Mouse (Mus musculus) megakaryocyte-erythroid progenitor cell, adult 5 weeks (primary cell): ENCODE measurements around the gene Lcn6. TPM values are rescaled to one million over a fixed set of nuclear protein-coding genes. Genes with fewer than 3 reads are reported as not detected.

Experiments used
- polyA plus RNA-seq: library from polyadenylated mRNA; stranded (reverse); fragments of >175 nt; gene quantifications from 2 replicates; pipeline ENCODE4 v1.2.3, GENCODE M21; 2012

Lcn6 gene
- polyA plus RNA-seq, result not detected in 2 replicates

DNA sequence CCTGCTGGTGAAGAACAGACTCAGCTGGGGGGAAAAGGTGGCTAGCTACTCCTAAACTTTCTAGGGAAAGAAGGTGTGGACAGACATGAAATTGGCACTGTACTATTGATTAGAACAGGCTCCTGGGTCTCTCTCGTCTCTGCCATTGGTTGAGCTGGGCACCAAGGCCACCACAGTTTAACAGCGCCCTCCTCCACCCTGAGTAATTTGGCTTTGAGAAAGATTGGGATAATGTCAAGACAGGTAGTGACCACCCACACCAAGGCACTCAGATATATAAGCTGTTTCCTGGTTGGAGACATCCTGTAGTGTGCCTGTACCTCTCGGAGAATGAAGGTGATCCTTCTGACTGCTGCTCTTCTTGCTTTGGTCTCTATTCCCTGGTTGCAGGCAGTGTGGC, at the start of gene Lcn6:
Lcn6 (plus strand) TSS at position 301 of the 400 bp plus-strand sequence.

DNA sequence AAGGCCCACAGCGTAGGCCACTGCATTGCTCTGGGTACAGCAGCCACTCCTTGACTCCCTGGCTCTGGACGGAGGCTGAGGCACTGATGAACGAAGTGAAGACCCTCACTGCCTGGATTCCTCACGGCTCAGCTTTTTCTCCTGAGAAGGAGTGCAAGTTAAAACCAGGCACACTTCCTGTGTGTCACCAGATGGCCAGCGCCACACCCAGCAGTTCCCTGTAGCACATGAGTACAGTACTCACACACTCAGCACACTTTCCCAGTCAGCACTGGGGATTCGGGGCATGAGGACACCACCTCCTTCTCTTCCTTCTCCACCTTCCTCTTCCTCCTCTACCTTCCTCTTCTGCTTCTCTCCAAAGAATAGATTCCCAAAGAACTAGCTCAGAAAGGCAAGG, 48.8 kb upstream of the Lcn6 start, which contains the start of gene Fcna:
Fcna (minus strand) TSS at position 220 of the 400 bp plus-strand sequence.

DNA sequence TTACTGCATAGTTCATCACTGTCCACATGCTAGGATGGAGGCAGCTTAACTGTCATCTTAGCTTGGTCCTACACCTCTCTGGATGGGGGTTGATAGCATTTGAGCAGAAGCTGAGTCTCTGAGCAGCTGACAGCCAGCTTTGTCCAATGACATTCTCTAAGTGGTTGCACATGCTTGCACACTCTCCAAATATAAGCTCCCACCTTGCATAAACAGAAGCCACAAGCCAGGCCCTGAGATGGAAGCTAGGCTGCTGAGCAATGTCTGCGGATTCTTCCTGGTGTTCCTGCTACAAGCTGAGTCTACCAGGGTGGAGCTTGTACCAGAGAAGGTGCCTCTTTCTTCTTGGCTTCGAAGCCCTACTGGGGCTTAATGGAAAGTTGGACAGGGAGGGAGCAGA, 23.7 kb upstream of the Lcn6 start, which contains the start of gene Lcn8:
Lcn8 (plus strand) TSS at position 219 of the 400 bp plus-strand sequence.

DNA sequence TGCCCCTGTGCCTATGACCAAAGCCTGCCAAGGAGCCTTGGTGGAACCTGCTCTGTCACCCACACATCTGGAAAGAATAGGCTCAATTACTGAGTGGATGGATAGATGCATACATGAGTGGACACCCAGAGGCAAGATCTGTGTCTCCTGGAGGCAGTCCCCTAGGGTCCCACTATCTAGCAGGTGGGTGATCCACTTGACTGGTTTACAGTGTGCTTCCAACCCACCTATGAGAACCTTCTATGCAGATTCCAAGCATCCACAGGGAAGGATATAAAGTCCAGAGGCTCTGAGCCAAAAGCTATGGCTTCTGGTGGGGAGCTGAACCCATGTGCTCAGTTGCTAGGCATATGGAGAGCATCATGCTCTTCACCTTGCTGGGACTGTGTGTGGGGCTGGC, 18.9 kb upstream of the Lcn6 start, which contains the start of gene Lcn5:
Lcn5 (plus strand) TSS at position 301 of the 400 bp plus-strand sequence.

DNA sequence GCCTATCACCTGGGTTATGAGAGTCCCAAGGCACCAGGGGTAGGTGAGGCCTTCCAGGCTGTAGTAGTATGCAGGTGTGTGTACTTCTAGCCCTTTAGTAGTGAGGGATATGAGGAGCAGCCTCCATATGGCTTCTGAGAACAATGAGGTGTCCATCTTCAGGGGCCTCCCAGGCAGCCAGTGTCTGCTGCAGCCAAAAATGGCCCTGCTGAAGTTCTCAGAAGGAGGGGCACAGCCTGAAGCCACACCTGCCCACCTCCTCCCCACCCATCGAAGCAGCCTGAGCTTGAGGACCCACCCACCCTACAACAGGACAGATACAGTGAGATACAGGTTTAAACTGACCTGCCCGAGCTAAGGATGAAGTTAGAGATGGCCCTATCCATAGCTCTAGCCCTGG, 5.8 kb downstream of the Lcn6 start, which contains the start of gene Lcn10:
Lcn10 (plus strand) TSS at position 301 of the 400 bp plus-strand sequence.

DNA sequence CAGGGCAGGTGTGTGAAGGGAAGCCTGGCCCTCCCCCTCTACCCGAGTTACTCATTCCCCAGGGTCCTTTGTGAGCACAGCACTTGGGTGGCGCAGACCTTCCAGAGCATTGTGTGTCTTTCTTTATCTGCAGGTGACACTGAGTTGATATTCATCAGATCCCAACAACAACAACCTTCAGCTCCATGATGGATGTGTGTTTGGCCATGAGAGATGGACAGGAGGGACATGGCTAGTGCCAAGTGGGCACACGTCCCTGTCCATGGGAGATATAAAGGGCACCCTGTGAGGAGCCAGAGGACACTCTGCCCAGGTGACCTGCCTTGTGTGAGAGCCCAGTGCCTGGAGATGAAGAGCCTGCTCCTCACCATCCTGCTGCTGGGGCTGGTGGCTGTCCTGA, 23.2 kb downstream of the Lcn6 start, which contains the start of gene Obp2a:
Obp2a (plus strand) TSS at position 301 of the 400 bp plus-strand sequence.

DNA sequence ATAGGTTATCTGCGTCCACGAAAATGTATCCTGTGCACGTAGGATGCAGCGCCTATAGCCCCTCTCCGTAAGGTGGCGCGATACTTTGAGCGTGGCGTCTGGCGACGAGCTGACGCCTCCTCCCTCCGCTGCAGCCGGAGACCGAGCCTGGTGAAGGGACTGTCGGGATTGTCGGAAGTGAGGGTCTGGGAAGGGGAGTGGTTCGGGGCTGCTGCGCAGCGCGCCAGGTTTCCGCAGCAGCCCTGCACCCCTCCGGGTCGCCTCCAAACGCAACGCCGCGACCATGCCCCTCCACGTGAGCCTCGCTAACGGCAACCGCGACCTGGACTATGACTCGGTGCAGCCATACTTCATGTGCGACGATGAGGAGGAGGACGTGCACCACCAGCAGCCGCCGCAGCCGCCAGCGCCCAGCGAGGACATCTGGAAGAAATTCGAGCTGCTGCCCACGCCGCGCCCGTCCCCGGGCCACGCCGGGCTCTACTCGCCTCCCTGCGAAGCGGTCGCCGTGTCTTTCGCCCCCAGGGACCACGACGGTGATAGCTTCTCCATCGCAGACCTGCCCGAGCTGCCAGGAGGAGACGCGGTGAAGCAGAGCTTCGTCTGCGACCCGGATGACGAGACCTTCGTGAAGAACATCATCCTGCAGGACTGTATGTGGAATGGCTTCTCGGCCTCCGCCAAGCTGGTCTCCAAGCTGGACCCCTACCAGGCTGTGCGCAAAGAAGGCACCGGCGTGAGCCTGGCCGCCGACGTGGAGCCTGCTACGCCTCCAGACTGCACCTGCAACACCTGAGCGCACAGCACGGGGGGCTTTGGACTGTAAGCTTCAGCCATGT, 30.3 kb downstream of the Lcn6 start, which contains the start of gene Bmyc:
Bmyc (plus strand) TSS at position 97 of the 839 bp plus-strand sequence.

Other genes starting within 250 kb of the Lcn6 start
- gene Abca2, start 248.1 kb upstream of the Lcn6 start, polyA plus RNA-seq, result 58.0 and 85.3 TPM in 2 replicates
- 0.61 TPM in 1 of 2 replicates, not detected in the other for gene Clic3, start 219.9 kb upstream of the Lcn6 start, polyA plus RNA-seq
- 81.2 and 90.9 TPM in 2 replicates for gene Paxx, start 215.7 kb upstream of the Lcn6 start, polyA plus RNA-seq
- gene Ptgds, start 206.7 kb upstream of the Lcn6 start, polyA plus RNA-seq, result 0.83 and 1.2 TPM in 2 replicates
- gene Lcn12, start 182.9 kb upstream of the Lcn6 start, polyA plus RNA-seq, result not detected in 2 replicates
- gene Fbxw5, start 176.0 kb upstream of the Lcn6 start, polyA plus RNA-seq, result 39.7 and 48.0 TPM in 2 replicates
- 0.13 and 0.45 TPM in 2 replicates for gene C8g, start 175.1 kb upstream of the Lcn6 start, polyA plus RNA-seq
- gene Traf2, start 129.8 kb upstream of the Lcn6 start, polyA plus RNA-seq, result 11.8 and 12.9 TPM in 2 replicates
- gene Edf1, start 118.9 kb upstream of the Lcn6 start, polyA plus RNA-seq, result 607 and 733 TPM in 2 replicates
- gene Mamdc4, start 101.9 kb upstream of the Lcn6 start, polyA plus RNA-seq, result 2.5 and 2.7 TPM in 2 replicates
- gene Phpt1, start 101.6 kb upstream of the Lcn6 start, polyA plus RNA-seq, result 14.1 and 16.5 TPM in 2 replicates
- 0.37 and 0.81 TPM in 2 replicates for gene Ajm1, start 95.0 kb upstream of the Lcn6 start, polyA plus RNA-seq
- 76.2 and 87.1 TPM in 2 replicates for gene Rabl6, start 68.3 kb upstream of the Lcn6 start, polyA plus RNA-seq
- not detected in 2 replicates for gene Ccdc183, start 59.1 kb upstream of the Lcn6 start, polyA plus RNA-seq
- gene Tmem141, start 54.8 kb upstream of the Lcn6 start, polyA plus RNA-seq, result 11.4 and 11.5 TPM in 2 replicates
- 0.49 and 1.0 TPM in 2 replicates for gene Fcna, start 48.8 kb upstream of the Lcn6 start, polyA plus RNA-seq
- gene Lcn8, start 23.7 kb upstream of the Lcn6 start, polyA plus RNA-seq, result not detected in 2 replicates
- gene Lcn5, start 18.8 kb upstream of the Lcn6 start, polyA plus RNA-seq, result not detected in 2 replicates
- gene Lcn10, start 5.9 kb downstream of the Lcn6 start, polyA plus RNA-seq, result not detected in 2 replicates
- gene Obp2a, start 23.3 kb downstream of the Lcn6 start, polyA plus RNA-seq, result not detected in 2 replicates
- 115 and 133 TPM in 2 replicates for gene Bmyc, start 30.0 kb downstream of the Lcn6 start, polyA plus RNA-seq
- not detected in 2 replicates for gene Obp2b, start 60.2 kb downstream of the Lcn6 start, polyA plus RNA-seq
- gene Lcn3, start 88.8 kb downstream of the Lcn6 start, polyA plus RNA-seq, result not detected in 2 replicates
- gene Lcn11, start 100.2 kb downstream of the Lcn6 start, polyA plus RNA-seq, result not detected in 2 replicates
- not detected in 2 replicates for gene Gm13539, start 105.5 kb downstream of the Lcn6 start, polyA plus RNA-seq
- gene Glt6d1, start 139.1 kb downstream of the Lcn6 start, polyA plus RNA-seq, result not detected in 2 replicates
- gene Lcn9, start 146.4 kb downstream of the Lcn6 start, polyA plus RNA-seq, result not detected in 2 replicates
- not detected in 2 replicates for gene Sohlh1, start 170.5 kb downstream of the Lcn6 start, polyA plus RNA-seq
- 0.01 TPM in 1 of 2 replicates, not detected in the other for gene Kcnt1, start 186.9 kb downstream of the Lcn6 start, polyA plus RNA-seq